ENCODE assay signal across 10 mouse cellular contexts in the genomic region with DNA sequence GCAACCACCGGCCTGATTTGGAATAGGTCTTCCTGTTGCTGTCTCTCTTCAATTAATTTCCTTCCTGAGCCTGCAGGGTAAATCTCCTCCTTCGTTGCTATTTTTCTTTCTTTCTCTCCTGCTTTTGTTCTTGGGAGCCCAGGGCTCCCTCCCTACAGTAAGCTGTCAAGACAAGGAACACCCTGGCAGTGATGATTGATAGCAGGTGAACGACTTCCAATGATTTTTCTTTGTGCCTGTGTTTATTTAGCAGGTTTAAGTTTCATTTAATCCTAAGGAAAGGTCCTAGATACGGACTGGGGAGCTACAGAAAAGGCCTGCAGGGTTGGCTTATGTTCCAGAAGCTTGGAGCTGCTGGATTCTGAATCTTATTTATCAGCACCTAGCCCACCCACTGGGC.
"Had no signal": no experiment of that assay in that cellular context is flagged by ENCODE, and none has a peak within 500 bp of the region (broad histone marks: within the 10 kb centered on the region; RNA-seq: fewer than 3 reads in every experiment).

No protein-coding gene starts in this region.

- ATAC-seq: intestine, embryonic 16.5 days had no signal

- H3K36me3 ChIP-seq: limb, embryonic 13.5 days; liver, embryonic 15.5 days; lung, embryonic 15.5 days; midbrain, embryonic 12.5 days; neural tube, embryonic 12.5 days had no signal

- H3K4me2 ChIP-seq: limb, embryonic 13.5 days; liver, embryonic 15.5 days; lung, embryonic 15.5 days; midbrain, embryonic 12.5 days; neural tube, embryonic 12.5 days had no signal

- H3K9me3 ChIP-seq: liver, embryonic 15.5 days; lung, embryonic 15.5 days; midbrain, embryonic 12.5 days; neural tube, embryonic 12.5 days had no signal

- H3K27ac ChIP-seq: limb, embryonic 13.5 days; liver, embryonic 15.5 days; lung, embryonic 15.5 days; midbrain, embryonic 12.5 days; neural tube, embryonic 12.5 days had no signal

- DNase-seq: kidney, adult 8-10 months; left cerebral cortex, postnatal 4 days; lung, postnatal 14 days had no signal

- H3K4me1 ChIP-seq: limb, embryonic 13.5 days; lung, embryonic 15.5 days; midbrain, embryonic 12.5 days; neural tube, embryonic 12.5 days had no signal

- H3K4me3 ChIP-seq: limb, embryonic 13.5 days; liver, embryonic 15.5 days; lung, embryonic 15.5 days; midbrain, embryonic 12.5 days; myocyte; neural tube, embryonic 12.5 days had no signal

- H3K27me3 ChIP-seq: limb, embryonic 13.5 days; liver, embryonic 15.5 days; lung, embryonic 15.5 days; midbrain, embryonic 12.5 days; neural tube, embryonic 12.5 days had no signal

- H3K9ac ChIP-seq: limb, embryonic 13.5 days; liver, embryonic 15.5 days; lung, embryonic 15.5 days; midbrain, embryonic 12.5 days; neural tube, embryonic 12.5 days had no signal
